Mouse (Mus musculus) liver, embryonic 14.5 days (tissue): ENCODE measurements around the gene Baiap2l2.

Experiments used
- CTCF ChIP-seq: IDR thresholded peaks from 2 replicates; pipeline ENCODE4 v1.5.1; 2016; ENCODE audit warnings: antibody characterized with exemption, low read depth, control low read depth
- EP300 ChIP-seq: IDR thresholded peaks from 2 replicates; pipeline ENCODE4 v1.6.1; 2016; ENCODE audit warnings: antibody characterized with exemption, low read depth

GRCm38 (mm10) chr15:79313848-79314369 lies 28.6 kb upstream of the Baiap2l2 start:
- no peak for TF ChIP-seq CTCF
- TF ChIP-seq EP300 = no peak
